Mouse (Mus musculus): Measurements from ENCODE around the gene Hoxd3. TPM values are rescaled to one million over a fixed set of nuclear protein-coding genes. Genes with fewer than 3 reads are reported as not detected.

Gene Hoxd3
- polyA plus RNA-seq, 1 experiment from 2014 or later = not detected

- TF ChIP-seq CTCF (IDR thresholded peaks at IDR 0.05) = no peak
- TF ChIP-seq EP300 (IDR thresholded peaks at IDR 0.05) = no peak
- H3K4me2 ChIP-seq (replicated peaks; ENCODE audit: low read depth, low read length) = no peak overlapping the region
- no peaks in the 10 kb centered on the region for H3K4me1 ChIP-seq (ENCODE audit: insufficient read depth, low read depth, low read length)
- no peak overlapping the region for H3K27ac ChIP-seq (ENCODE audit: low read length)
- no peaks in the 10 kb centered on the region for H3K9me3 ChIP-seq (ENCODE audit: low read length)
- under 1% methylated on average over 12 of the region's 13 CpGs for WGBS
- no peaks in the 10 kb centered on the region for H3K36me3 ChIP-seq (ENCODE audit: insufficient read depth, low read length)
- ATAC-seq (no peak), DNase-seq (ENCODE audit: low spot score) (no peak)
- H3K27me3 ChIP-seq (replicated peaks; ENCODE audit: insufficient read depth, low read length) = peaks cover 92% of the 10 kb centered on the region
- H3K9ac ChIP-seq (replicated peaks; ENCODE audit: low read depth) = no peak overlapping the region
- no peak overlapping the region for H3K4me3 ChIP-seq (ENCODE audit: low read depth, low read length)
Observed at GRCm38 (mm10) chr2:74734451-74734850, 22.7 kb downstream of the Hoxd3 start.

GRCm38 (mm10) chr2:74734996-74735811 is 23.5 kb downstream of the Hoxd3 start:
- no peak overlapping the region for H3K27ac ChIP-seq (ENCODE audit: low read length)
- no peaks in the 10 kb centered on the region for H3K9me3 ChIP-seq (ENCODE audit: low read length)
- DNase-seq (ENCODE audit: low spot score) (no peak), ATAC-seq (no peak)
- no peaks in the 10 kb centered on the region for H3K4me1 ChIP-seq (ENCODE audit: insufficient read depth, low read depth, low read length)
- H3K4me3 ChIP-seq (ENCODE audit: low read depth, low read length) = no peak overlapping the region
- H3K4me2 ChIP-seq (replicated peaks; ENCODE audit: low read depth, low read length) = no peak overlapping the region
- WGBS = 6% methylated on average over 27 of the region's 27 CpGs
- H3K36me3 ChIP-seq (ENCODE audit: insufficient read depth, low read length) = no peaks in the 10 kb centered on the region
- no peak for TF ChIP-seq CTCF (IDR thresholded peaks at IDR 0.05)
- no peak for TF ChIP-seq EP300 (IDR thresholded peaks at IDR 0.05)
- peaks cover 89% of the 10 kb centered on the region for H3K27me3 ChIP-seq (replicated peaks; ENCODE audit: insufficient read depth, low read length)
- no peak overlapping the region for H3K9ac ChIP-seq (replicated peaks; ENCODE audit: low read depth)

GRCm38 (mm10) chr2:74735851-74736687 is 24.3 kb downstream of the Hoxd3 start:
- TF ChIP-seq CTCF (IDR thresholded peaks at IDR 0.05) (no peak), EP300 (IDR thresholded peaks at IDR 0.05) (no peak)
- Histone ChIP-seq H3K4me2 (replicated peaks; ENCODE audit: low read depth, low read length) (peak overlapping the region; percentile 42), H3K4me3 (ENCODE audit: low read depth, low read length) (peak overlapping the region; percentile 17), H3K4me1 (ENCODE audit: insufficient read depth, low read depth, low read length) (no peaks in the 10 kb centered on the region), H3K27ac (ENCODE audit: low read length) (no peak overlapping the region), H3K36me3 (ENCODE audit: insufficient read depth, low read length) (no peaks in the 10 kb centered on the region), H3K9me3 (ENCODE audit: low read length) (no peaks in the 10 kb centered on the region), H3K9ac (replicated peaks; ENCODE audit: low read depth) (no peak overlapping the region), H3K27me3 (replicated peaks; ENCODE audit: insufficient read depth, low read length) (peaks cover 89% of the 10 kb centered on the region)
- WGBS = under 1% methylated on average over 42 of the region's 42 CpGs
- DNase-seq (ENCODE audit: low spot score) = no peak
- no peak for ATAC-seq

- no peak overlapping the region for H3K9ac ChIP-seq (replicated peaks; ENCODE audit: low read depth)
- ATAC-seq (no peak), DNase-seq (ENCODE audit: low spot score) (no peak)
- 5% methylated on average over 15 of the region's 15 CpGs for WGBS
- peaks cover 89% of the 10 kb centered on the region for H3K27me3 ChIP-seq (replicated peaks; ENCODE audit: insufficient read depth, low read length)
- H3K9me3 ChIP-seq (ENCODE audit: low read length) = no peaks in the 10 kb centered on the region
- no peaks in the 10 kb centered on the region for H3K36me3 ChIP-seq (ENCODE audit: insufficient read depth, low read length)
- TF ChIP-seq CTCF (IDR thresholded peaks at IDR 0.05) (no peak), EP300 (IDR thresholded peaks at IDR 0.05) (no peak)
- no peak overlapping the region for H3K4me2 ChIP-seq (replicated peaks; ENCODE audit: low read depth, low read length)
- no peak overlapping the region for H3K4me3 ChIP-seq (ENCODE audit: low read depth, low read length)
- H3K27ac ChIP-seq (ENCODE audit: low read length) = no peak overlapping the region
- no peaks in the 10 kb centered on the region for H3K4me1 ChIP-seq (ENCODE audit: insufficient read depth, low read depth, low read length)
Observed at GRCm38 (mm10) chr2:74736688-74737577, 25.2 kb downstream of the Hoxd3 start.

- H3K4me1 ChIP-seq (ENCODE audit: insufficient read depth, low read depth, low read length) = no peaks in the 10 kb centered on the region
- no peak overlapping the region for H3K4me3 ChIP-seq (ENCODE audit: low read depth, low read length)
- no peaks in the 10 kb centered on the region for H3K36me3 ChIP-seq (ENCODE audit: insufficient read depth, low read length)
- H3K27me3 ChIP-seq (replicated peaks; ENCODE audit: insufficient read depth, low read length) = peaks cover 86% of the 10 kb centered on the region
- WGBS = 10% methylated on average over 7 of the region's 7 CpGs
- no peak overlapping the region for H3K9ac ChIP-seq (replicated peaks; ENCODE audit: low read depth)
- no peaks in the 10 kb centered on the region for H3K9me3 ChIP-seq (ENCODE audit: low read length)
- no peak overlapping the region for H3K27ac ChIP-seq (ENCODE audit: low read length)
- DNase-seq (ENCODE audit: low spot score) = no peak
- no peak for ATAC-seq
- no peak overlapping the region for H3K4me2 ChIP-seq (replicated peaks; ENCODE audit: low read depth, low read length)
- TF ChIP-seq CTCF (IDR thresholded peaks at IDR 0.05) (no peak), EP300 (IDR thresholded peaks at IDR 0.05) (no peak)
Observed at GRCm38 (mm10) chr2:74737578-74738070, 25.9 kb downstream of the Hoxd3 start.
